Mouse (Mus musculus) megakaryocyte, embryonic 14.5 days (primary cell): Measurements from ENCODE around the gene AI413582.

Experiments used
- FLI1 ChIP-seq: IDR thresholded peaks from 2 replicates; pipeline ENCODE4 v1.6.1; 2012; ENCODE audit warnings: low read length, inconsistent platforms, mixed read lengths
- GATA1 ChIP-seq: IDR thresholded peaks from 3 replicates; pipeline ENCODE4 v1.6.1; 2012; ENCODE audit warnings: mixed read lengths, low read length, inconsistent platforms, borderline replicate concordance

DNA sequence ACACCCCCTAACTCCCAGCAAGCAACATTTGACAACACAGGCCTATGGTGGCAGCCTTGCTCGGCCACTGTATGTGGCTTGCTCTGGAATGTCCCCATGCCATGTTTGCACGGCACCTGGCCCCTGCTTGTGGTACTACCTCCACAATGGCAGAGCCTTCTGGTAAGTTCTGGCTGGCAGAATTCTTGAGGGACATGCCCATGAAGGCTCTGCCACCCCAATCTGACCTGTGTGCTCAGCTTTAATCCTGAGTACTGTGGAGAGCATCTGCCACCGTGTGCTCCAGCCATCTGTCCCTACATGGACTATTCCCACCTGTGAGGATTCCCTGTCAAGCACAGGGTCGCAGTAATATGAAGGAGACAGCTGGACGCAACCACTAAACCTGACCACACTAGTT lies 35.3 kb upstream of the AI413582 start:
- TF ChIP-seq GATA1 (no peak), FLI1 (no peak)
